Mouse (Mus musculus): ENCODE data around the gene Endov. TPM values are rescaled to one million over a fixed set of nuclear protein-coding genes. Genes with fewer than 3 reads are reported as not detected.

Endov gene
- total RNA-seq, 2 experiments from 2014 or later, result 7.1 to 10.3 TPM

GRCm38 (mm10) chr11:119542886-119543285, 51.7 kb downstream of the Endov start:
- intact Hi-C loops (cut with DNase I), result no loop called here
- DNase-seq (ENCODE audit: low spot score), result no peak

GRCm38 (mm10) chr11:119543816-119544517, 52.8 kb downstream of the Endov start:
- intact Hi-C loops (cut with DNase I), result no loop called here
- no peak for DNase-seq (ENCODE audit: low spot score)

- no peak for DNase-seq (ENCODE audit: low spot score)
- intact Hi-C loops (cut with DNase I), result no loop called here
Observed at GRCm38 (mm10) chr11:119544518-119545105, 53.5 kb downstream of the Endov start.

- intact Hi-C loops (cut with DNase I), result no loop called here
Observed at GRCm38 (mm10) chr11:119545281-119545680, 54.1 kb downstream of the Endov start.

GRCm38 (mm10) chr11:119545741-119546495, 54.8 kb downstream of the Endov start:
- DNase-seq (ENCODE audit: low spot score), result no peak
- intact Hi-C loops (cut with DNase I), result no loop called here

More at GRCm38 (mm10) chr11:119545281-119545680, 54.1 kb downstream of the Endov start:
- no peak for DNase-seq (ENCODE audit: low spot score)

- DNase-seq (ENCODE audit: low spot score), result no peak
- intact Hi-C loops (cut with DNase I), result no loop called here
Observed at GRCm38 (mm10) chr11:119546496-119547182, 55.5 kb downstream of the Endov start.

- DNase-seq (ENCODE audit: low spot score), result no peak
- intact Hi-C loops (cut with DNase I), result no loop called here
Observed at GRCm38 (mm10) chr11:119547183-119547921, 56.2 kb downstream of the Endov start, which contains the start of gene Nptx1. Gene Nptx1 (minus strand): TSS chr11:119547753.

GRCm38 (mm10) chr11:119547951-119548591, 56.9 kb downstream of the Endov start:
- DNase-seq (ENCODE audit: low spot score), result no peak
- intact Hi-C loops (cut with DNase I), result no loop called here

- intact Hi-C loops (cut with DNase I), result no loop called here
Observed at GRCm38 (mm10) chr11:119548741-119549370, 57.7 kb downstream of the Endov start.

GRCm38 (mm10) chr11:119549371-119549811, 58.2 kb downstream of the Endov start:
- intact Hi-C loops (cut with DNase I), result no loop called here
- DNase-seq (ENCODE audit: low spot score), result no peak

More at GRCm38 (mm10) chr11:119548741-119549370, 57.7 kb downstream of the Endov start:
- DNase-seq (ENCODE audit: low spot score), result no peak

- intact Hi-C loops (cut with DNase I), result no loop called here
Observed at GRCm38 (mm10) chr11:119550546-119551335, 59.6 kb downstream of the Endov start.

GRCm38 (mm10) chr11:119551468-119551867, 60.3 kb downstream of the Endov start:
- intact Hi-C loops (cut with DNase I), result no loop called here
- no peak for DNase-seq (ENCODE audit: low spot score)

More at GRCm38 (mm10) chr11:119550546-119551335, 59.6 kb downstream of the Endov start:
- no peak for DNase-seq (ENCODE audit: low spot score)

GRCm38 (mm10) chr11:119552301-119552700, 61.2 kb downstream of the Endov start:
- intact Hi-C loops (cut with DNase I), result no loop called here
- DNase-seq (ENCODE audit: low spot score), result no peak

GRCm38 (mm10) chr11:119552902-119553802, 62.0 kb downstream of the Endov start:
- DNase-seq (ENCODE audit: low spot score), result no peak
- intact Hi-C loops (cut with DNase I), result no loop called here

- no peak for DNase-seq (ENCODE audit: low spot score)
Observed at GRCm38 (mm10) chr11:119554706-119555105, 63.6 kb downstream of the Endov start.

GRCm38 (mm10) chr11:119555170-119555569, 64.0 kb downstream of the Endov start:
- no peak for DNase-seq (ENCODE audit: low spot score)
- intact Hi-C loops (cut with DNase I), result no loop called here

More at GRCm38 (mm10) chr11:119554706-119555105, 63.6 kb downstream of the Endov start:
- intact Hi-C loops (cut with DNase I), result no loop called here

Data from heart, postnatal 25 days (tissue).